Mouse (Mus musculus): ENCODE data around the gene Amigo3. TPM values are rescaled to one million over a fixed set of nuclear protein-coding genes. Genes with fewer than 3 reads are reported as not detected.

Amigo3 gene
- polyA plus RNA-seq, 1 experiment: 1.3 TPM

DNA sequence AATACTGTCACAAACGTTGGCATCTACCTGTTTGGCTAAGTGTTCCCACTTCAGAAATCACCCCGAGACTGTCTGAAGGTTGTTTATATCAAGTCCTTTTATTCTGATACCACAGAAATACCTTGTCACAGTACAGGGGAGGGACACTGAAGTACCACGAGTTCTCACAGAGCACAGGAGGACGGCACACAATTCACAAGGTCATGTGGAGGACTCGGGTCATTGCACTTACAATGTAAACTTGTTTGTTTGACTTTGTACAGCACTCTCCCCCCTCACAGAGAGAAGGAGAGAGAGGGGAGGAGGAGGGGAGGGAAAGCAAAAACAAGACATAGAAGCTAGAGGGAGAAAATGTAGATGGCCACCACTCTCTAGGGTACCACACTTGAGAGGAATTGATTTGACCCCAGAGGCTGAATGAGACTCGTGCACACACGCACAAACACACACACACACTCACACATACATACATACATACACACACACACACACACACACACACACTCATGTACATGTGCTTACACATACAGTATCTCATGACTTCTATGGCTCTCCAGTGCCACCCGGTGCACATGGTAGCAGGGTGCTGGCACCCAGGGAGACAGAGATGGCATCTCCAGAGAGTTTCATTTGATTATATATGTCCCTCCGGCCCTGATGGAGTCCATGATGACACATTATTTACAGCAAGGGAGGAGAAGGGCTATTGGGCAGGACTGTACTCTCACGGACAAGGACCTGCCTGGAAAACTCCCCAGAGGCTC, 43.2 kb downstream of the Amigo3 start:
- no peaks in the 10 kb centered on the region for H3K36me3 ChIP-seq (ENCODE audit: control insufficient read depth, insufficient read depth, low read length)

DNA sequence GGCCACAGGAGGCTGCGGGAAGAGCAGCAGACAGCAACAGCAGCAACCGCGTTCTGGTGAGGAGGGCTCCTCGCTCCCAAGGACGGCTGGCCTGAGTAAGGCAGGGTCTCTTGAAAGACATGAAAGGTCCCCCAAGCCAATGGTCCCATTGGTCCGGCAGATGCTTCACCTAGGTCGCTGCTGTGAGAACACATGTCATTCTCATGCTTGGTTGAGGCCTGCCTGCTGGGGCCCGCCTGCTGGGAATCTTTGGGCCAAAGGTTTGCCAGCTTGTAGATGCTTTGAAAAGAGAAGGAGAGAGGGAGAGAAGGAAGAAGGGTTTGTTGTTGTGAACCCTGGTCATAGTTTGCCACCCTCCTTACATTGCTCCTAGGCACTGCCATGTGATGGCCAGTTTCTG, 46.7 kb downstream of the Amigo3 start:
- H3K4me1 ChIP-seq (ENCODE audit: control insufficient read depth, insufficient read depth, low read length): peaks cover 7% of the 10 kb centered on the region
- H3K27ac ChIP-seq (ENCODE audit: control insufficient read depth, insufficient read depth, low read depth, low read length): no peak overlapping the region
- H3K27me3 ChIP-seq (ENCODE audit: control insufficient read depth, insufficient read depth, low read length): no peaks in the 10 kb centered on the region
- TF ChIP-seq POLR2A (IDR thresholded peaks at IDR 0.05; ENCODE audit: control insufficient read depth, low read depth, low read length) (no peak), CTCF (IDR thresholded peaks at IDR 0.05; ENCODE audit: control insufficient read depth, insufficient read depth, insufficient replicate concordance, low read depth, low read length) (no peak)
- H3K4me3 ChIP-seq (ENCODE audit: control insufficient read depth, low read depth, low read length): no peak overlapping the region
- H3K36me3 ChIP-seq (ENCODE audit: control insufficient read depth, insufficient read depth, low read length): no peaks in the 10 kb centered on the region

More for the DNA sequence above, 43.2 kb downstream of the Amigo3 start:
- Histone ChIP-seq H3K4me1 (ENCODE audit: control insufficient read depth, insufficient read depth, low read length) (peaks cover 17% of the 10 kb centered on the region), H3K27me3 (ENCODE audit: control insufficient read depth, insufficient read depth, low read length) (no peaks in the 10 kb centered on the region), H3K27ac (ENCODE audit: control insufficient read depth, insufficient read depth, low read depth, low read length) (no peak overlapping the region), H3K4me3 (ENCODE audit: control insufficient read depth, low read depth, low read length) (no peak overlapping the region)
- TF ChIP-seq POLR2A (IDR thresholded peaks at IDR 0.05; ENCODE audit: control insufficient read depth, low read depth, low read length) (no peak), CTCF (IDR thresholded peaks at IDR 0.05; ENCODE audit: control insufficient read depth, insufficient read depth, insufficient replicate concordance, low read depth, low read length) (no peak)

DNA sequence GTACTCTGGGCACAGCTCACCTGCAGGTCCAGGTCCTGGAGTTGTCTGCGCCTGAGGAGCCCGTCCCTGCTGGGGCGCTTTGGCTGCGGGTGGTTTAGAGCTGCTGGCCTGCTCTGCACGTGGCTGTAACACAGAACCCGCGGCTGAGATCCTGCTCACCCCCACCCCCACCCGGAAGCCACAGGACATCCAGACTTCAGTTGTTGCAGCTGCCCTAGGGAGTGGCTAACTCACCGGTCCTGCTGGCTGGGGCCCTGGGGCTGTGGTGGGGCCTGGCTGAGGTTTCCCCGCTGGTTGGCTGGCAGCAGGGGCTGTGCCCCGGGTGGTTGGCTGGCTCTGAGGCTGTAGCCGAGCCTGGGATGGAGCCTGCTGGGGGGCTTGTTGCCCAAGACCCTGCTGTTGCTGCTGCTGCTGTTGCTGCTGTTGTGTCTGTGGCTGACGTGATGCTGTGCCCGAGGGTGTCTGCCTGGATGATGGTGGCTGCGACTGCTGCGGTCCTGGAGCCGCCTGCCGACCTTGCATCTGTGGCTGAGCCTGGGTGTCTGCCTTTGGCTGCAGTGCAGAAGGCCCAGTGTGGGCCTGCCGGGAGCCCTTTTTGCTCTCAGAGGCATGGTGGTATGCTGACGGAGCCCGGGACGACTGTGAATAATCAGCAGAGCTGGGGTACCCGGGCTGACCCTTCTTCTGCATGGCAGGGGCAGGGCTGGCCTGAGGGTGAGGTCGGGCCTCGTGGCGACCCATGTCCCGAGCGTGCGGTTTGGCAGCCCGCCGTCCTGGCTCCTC, 52.0 kb downstream of the Amigo3 start:
- H3K4me1 ChIP-seq (ENCODE audit: control insufficient read depth, insufficient read depth, low read length): peaks cover 12% of the 10 kb centered on the region
- no peak overlapping the region for H3K4me3 ChIP-seq (ENCODE audit: control insufficient read depth, low read depth, low read length)
- H3K27ac ChIP-seq (ENCODE audit: control insufficient read depth, insufficient read depth, low read depth, low read length): no peak overlapping the region

More for the DNA sequence above, 52.0 kb downstream of the Amigo3 start:
- Histone ChIP-seq H3K27me3 (ENCODE audit: control insufficient read depth, insufficient read depth, low read length) (no peaks in the 10 kb centered on the region), H3K36me3 (ENCODE audit: control insufficient read depth, insufficient read depth, low read length) (no peaks in the 10 kb centered on the region)
- TF ChIP-seq CTCF (IDR thresholded peaks at IDR 0.05; ENCODE audit: control insufficient read depth, insufficient read depth, insufficient replicate concordance, low read depth, low read length) (no peak), POLR2A (IDR thresholded peaks at IDR 0.05; ENCODE audit: control insufficient read depth, low read depth, low read length) (no peak)

Other genes starting within 250 kb of the Amigo3 start
- gene Rbm6, start 179.9 kb upstream of the Amigo3 start, polyA plus RNA-seq (2012; rRNA removed): 26.8 and 28.1 TPM in 2 replicates
- 14.1 and 14.9 TPM in 2 replicates for gene Mon1a, start 165.0 kb upstream of the Amigo3 start, polyA plus RNA-seq (2012; rRNA removed)
- gene Mst1r, start 146.3 kb upstream of the Amigo3 start, polyA plus RNA-seq (2012; rRNA removed): 4.3 and 4.6 TPM in 2 replicates
- gene Actl11, start 124.7 kb upstream of the Amigo3 start, polyA plus RNA-seq (2012; rRNA removed): 360 and 372 TPM in 2 replicates
- gene Camkv, start 117.5 kb upstream of the Amigo3 start, polyA plus RNA-seq (2012; rRNA removed): 6.5 and 6.6 TPM in 2 replicates
- 3.4 and 4.1 TPM in 2 replicates for gene Traip, start 103.0 kb upstream of the Amigo3 start, polyA plus RNA-seq (2012; rRNA removed)
- gene Uba7, start 77.7 kb upstream of the Amigo3 start, polyA plus RNA-seq (2012; rRNA removed): 2.0 and 3.5 TPM in 2 replicates
- not detected in 2 replicates for gene Gm20661, start 70.1 kb upstream of the Amigo3 start, polyA plus RNA-seq (2012; rRNA removed)
- gene Inka1, start 67.3 kb upstream of the Amigo3 start, polyA plus RNA-seq (2012; rRNA removed): 0.57 and 1.2 TPM in 2 replicates
- 387 and 461 TPM in 2 replicates for gene Cdhr4, start 60.7 kb upstream of the Amigo3 start, polyA plus RNA-seq (2012; rRNA removed)
- 282 and 285 TPM in 2 replicates for gene Gm20662, start 56.8 kb upstream of the Amigo3 start, polyA plus RNA-seq (2012; rRNA removed)
- gene Ip6k1, start 50.7 kb upstream of the Amigo3 start, polyA plus RNA-seq (2012; rRNA removed): 247 and 280 TPM in 2 replicates
- 21.5 and 21.6 TPM in 2 replicates for gene Gmppb, start 3.9 kb upstream of the Amigo3 start, polyA plus RNA-seq (2012; rRNA removed)
- 0.59 and 0.90 TPM in 2 replicates for gene Mst1, start 27.3 kb downstream of the Amigo3 start, polyA plus RNA-seq (2012; rRNA removed)
- 82.8 and 86.7 TPM in 2 replicates for gene Rnf123, start 30.2 kb downstream of the Amigo3 start, polyA plus RNA-seq (2012; rRNA removed)
- gene Apeh, start 41.4 kb downstream of the Amigo3 start, polyA plus RNA-seq (2012; rRNA removed): 19.2 and 21.2 TPM in 2 replicates
- gene Bsn, start 137.2 kb downstream of the Amigo3 start, polyA plus RNA-seq (2012; rRNA removed): 1.2 TPM in 2 replicates
- gene Dag1, start 210.8 kb downstream of the Amigo3 start, polyA plus RNA-seq (2012; rRNA removed): 14.0 and 17.2 TPM in 2 replicates
- 23.1 and 24.8 TPM in 2 replicates for gene Nicn1, start 237.3 kb downstream of the Amigo3 start, polyA plus RNA-seq (2012; rRNA removed)
- 4.3 and 7.9 TPM in 2 replicates for gene Amt, start 243.7 kb downstream of the Amigo3 start, polyA plus RNA-seq (2012; rRNA removed)